Mouse (Mus musculus) bone marrow, adult 2 months (tissue): ENCODE measurements around the gene Atad2b. TPM values are rescaled to one million over a fixed set of nuclear protein-coding genes. Genes with fewer than 3 reads are reported as not detected.
A peak's percentile ranks its signal among the peaks of the same experiment; 100 is the strongest.
"Not testable (repeated sequence)": the region's sequence is repeated elsewhere in the genome, so short reads cannot be mapped to it uniquely, and the experiment has no call there.

Experiments used
- H3K27ac ChIP-seq: fragments of 200-500 bp; 2 replicates; pipeline ENCODE4 v1.5.1; 2012; ENCODE audit warnings: low read depth, mild to moderate bottlenecking, control low read depth, inconsistent platforms, low read length; ENCODE audit not compliant: control insufficient read depth, poor library complexity, insufficient read depth
- H3K4me1 ChIP-seq: fragments of 200-500 bp; 2 replicates; pipeline ENCODE4 v1.6.1; 2011; ENCODE audit warnings: low read length; ENCODE audit not compliant: control insufficient read depth, insufficient read depth
- H3K4me3 ChIP-seq: fragments of 200-500 bp; replicated peaks from 2 replicates; pipeline ENCODE3; 2011; ENCODE audit warnings: mild to moderate bottlenecking, low read depth, low read length, control low read depth; ENCODE audit not compliant: control insufficient read depth
- CTCF ChIP-seq: fragments of 200-500 bp; IDR thresholded peaks from 2 replicates; pipeline ENCODE4 v1.5.1; 2011; ENCODE audit warnings: low read length, control low read depth; ENCODE audit not compliant: control insufficient read depth, insufficient read depth
- POLR2A ChIP-seq: fragments of 200-500 bp; IDR thresholded peaks from 2 replicates; pipeline ENCODE4 v1.6.1; 2011; ENCODE audit warnings: low read depth, mild to moderate bottlenecking, control low read depth, low read length, borderline replicate concordance; ENCODE audit not compliant: control insufficient read depth
- WGBS: fragments of 180-500 bp; shearing (Covaris S2); methylation state at CpG from one replicate; pipeline ENCODE4 v1.1.7; 2018; 5-methylcytosine and 5-hydroxymethylcytosine counted together
- polyA plus RNA-seq: library from polyadenylated mRNA; stranded (reverse); fragments of >200 nt; gene quantifications from 2 replicates; pipeline ENCODE4 v1.2.4, GENCODE M21; 2011; ENCODE audit warnings: low replicate concordance; ENCODE audit not compliant: missing spikeins, insufficient read depth, insufficient read length

Gene Atad2b
- polyA plus RNA-seq, 1 experiment: 26.5 TPM

GRCm38 (mm10) chr12:4917805-4918591, 845 bp downstream of the Atad2b start:
- no peak for TF ChIP-seq CTCF
- no peak for TF ChIP-seq POLR2A
- peak overlapping the region; percentile 86 for H3K4me3 ChIP-seq
- under 1% methylated on average over 48 of the region's 48 CpGs for WGBS

GRCm38 (mm10) chr12:4928197-4928596, 11.0 kb downstream of the Atad2b start:
- TF ChIP-seq CTCF (no peak), POLR2A (no peak)
- whole genome bisulfite sequencing: 89% methylated on average over 2 of the region's 2 CpGs

More at GRCm38 (mm10) chr12:4917805-4918591, 845 bp downstream of the Atad2b start:
- H3K4me1 ChIP-seq: no peaks in the 10 kb centered on the region
- peak overlapping the region; percentile 99 for H3K27ac ChIP-seq

GRCm38 (mm10) chr12:4930820-4931548, 13.8 kb downstream of the Atad2b start:
- Histone ChIP-seq H3K27ac (no peak overlapping the region), H3K4me1 (no peaks in the 10 kb centered on the region; the same call in 1 of the 2 replicates), H3K4me3 (no peak overlapping the region)
- TF ChIP-seq CTCF (no peak), POLR2A (no peak)
- 49% methylated on average over 3 of the region's 3 CpGs for WGBS

More at GRCm38 (mm10) chr12:4928197-4928596, 11.0 kb downstream of the Atad2b start:
- H3K4me3 ChIP-seq: no peak overlapping the region
- H3K27ac ChIP-seq: no peak overlapping the region
- H3K4me1 ChIP-seq: no peaks in the 10 kb centered on the region; the same call in 1 of the 2 replicates

GRCm38 (mm10) chr12:4952272-4952671, 35.1 kb downstream of the Atad2b start:
- no peak for TF ChIP-seq POLR2A
- TF ChIP-seq CTCF: no peak
- no peaks in the 10 kb centered on the region for H3K4me1 ChIP-seq
- no peak overlapping the region for H3K4me3 ChIP-seq
- WGBS: 81% methylated on average over 1 of the region's 1 CpGs
- H3K27ac ChIP-seq: no peak overlapping the region

- TF ChIP-seq CTCF: no peak
- no peak for TF ChIP-seq POLR2A
- WGBS: 94% methylated on average over 4 of the region's 4 CpGs
- H3K4me1 ChIP-seq: no peaks in the 10 kb centered on the region
- no peak overlapping the region for H3K4me3 ChIP-seq
- H3K27ac ChIP-seq: no peak overlapping the region
These were observed 36.0 kb downstream of the Atad2b start for GRCm38 (mm10) chr12:4953156-4953555.

- no peaks in the 10 kb centered on the region for H3K4me1 ChIP-seq
- H3K27ac ChIP-seq: no peak overlapping the region
- WGBS: 40% methylated on average over 1 of the region's 1 CpGs
- no peak overlapping the region for H3K4me3 ChIP-seq
- TF ChIP-seq CTCF (no peak), POLR2A (no peak)
These were observed 55.8 kb downstream of the Atad2b start for GRCm38 (mm10) chr12:4972939-4973338.

- H3K4me3 ChIP-seq: no peak overlapping the region
- H3K27ac ChIP-seq: no peak overlapping the region
- H3K4me1 ChIP-seq: no peaks in the 10 kb centered on the region
- TF ChIP-seq POLR2A (no peak), CTCF (no peak)
- 72% methylated on average over 6 of the region's 6 CpGs for WGBS
These were observed 61.2 kb downstream of the Atad2b start for GRCm38 (mm10) chr12:4978324-4978723.

- Histone ChIP-seq H3K4me3 (no peak overlapping the region), H3K27ac (no peak overlapping the region), H3K4me1 (no peaks in the 10 kb centered on the region)
- TF ChIP-seq CTCF: no peak
- no peak for TF ChIP-seq POLR2A
These were observed 79.8 kb downstream of the Atad2b start for GRCm38 (mm10) chr12:4996981-4997380.

GRCm38 (mm10) chr12:5005338-5005737, 88.2 kb downstream of the Atad2b start:
- no peak overlapping the region for H3K27ac ChIP-seq
- TF ChIP-seq CTCF (no peak), POLR2A (no peak)
- no peaks in the 10 kb centered on the region for H3K4me1 ChIP-seq
- 97% methylated on average over 3 of the region's 3 CpGs for WGBS
- H3K4me3 ChIP-seq: no peak overlapping the region

- not testable (repeated sequence) for H3K4me3 ChIP-seq, H3K4me1 ChIP-seq, H3K27ac ChIP-seq
- 94% methylated on average over 3 of the region's 3 CpGs for WGBS
These were observed 88.6 kb downstream of the Atad2b start for GRCm38 (mm10) chr12:5005776-5006175.

GRCm38 (mm10) chr12:5008638-5009037, 91.5 kb downstream of the Atad2b start:
- not testable (repeated sequence) for H3K27ac ChIP-seq, H3K4me3 ChIP-seq, H3K4me1 ChIP-seq
- 94% methylated on average over 2 of the region's 2 CpGs for WGBS
